Mouse (Mus musculus) hindbrain, embryonic 15.5 days (tissue): ENCODE data around the gene Pex5l. TPM values are rescaled to one million over a fixed set of nuclear protein-coding genes. Genes with fewer than 3 reads are reported as not detected.

ENCODE experiments used
- ATAC-seq: fragments of 200-750 bp; cut with Nextera tagmentation; 2 replicates; pipeline ENCODE4 v1.8.0; 2017; ENCODE audit warnings: low read depth, moderate number of reproducible peaks, moderate TSS enrichment; ENCODE audit not compliant: low FRiP score
- H3K27ac ChIP-seq: fragments of 300-500 bp; sonication (generic); replicated peaks from 2 replicates; pipeline ENCODE4 v1.5.1; 2015; ENCODE audit warnings: mild to moderate bottlenecking, inconsistent platforms
- H3K27me3 ChIP-seq: fragments of 300-500 bp; sonication (generic); 2 replicates; pipeline ENCODE4 v1.6.1; 2015; ENCODE audit warnings: control low read depth, inconsistent platforms
- H3K36me3 ChIP-seq: fragments of 300-500 bp; sonication (generic); 2 replicates; pipeline ENCODE4 v1.6.1; 2015; ENCODE audit warnings: control low read depth, inconsistent platforms
- H3K4me1 ChIP-seq: fragments of 300-500 bp; sonication (generic); replicated peaks from 2 replicates; pipeline ENCODE4 v1.6.1; 2015; ENCODE audit warnings: control low read depth, inconsistent platforms
- H3K4me2 ChIP-seq: fragments of 300-500 bp; sonication (generic); 2 replicates; pipeline ENCODE4 v1.6.1; 2015; ENCODE audit warnings: moderate library complexity, mild to moderate bottlenecking, inconsistent platforms
- H3K4me3 ChIP-seq: fragments of 300-500 bp; sonication (generic); 2 replicates; pipeline ENCODE4 v1.5.1; 2015; ENCODE audit warnings: mild to moderate bottlenecking, inconsistent platforms
- H3K9ac ChIP-seq: fragments of 300-500 bp; sonication (generic); 2 replicates; pipeline ENCODE4 v1.6.1; 2015; ENCODE audit warnings: inconsistent platforms
- H3K9me3 ChIP-seq: fragments of 300-500 bp; sonication (generic); 2 replicates; pipeline ENCODE4 v1.6.1; 2016; ENCODE audit warnings: control low read depth, inconsistent platforms
- WGBS: fragments of 180-500 bp; shearing (Covaris S2); methylation state at CpG from one replicate; pipeline ENCODE4 v1.1.7; 2015; 5-methylcytosine and 5-hydroxymethylcytosine counted together
- polyA plus RNA-seq: library from polyadenylated mRNA; unstranded; fragments of >200 nt; fragmentation: Nextera tagmentation; extraction: Ambion mirVana; gene quantifications from 2 replicates; pipeline ENCODE4 v1.2.1, GENCODE M21; 2015

Pex5l gene
- polyA plus RNA-seq, 1 experiment from 2014 or later, result 3.2 TPM

DNA sequence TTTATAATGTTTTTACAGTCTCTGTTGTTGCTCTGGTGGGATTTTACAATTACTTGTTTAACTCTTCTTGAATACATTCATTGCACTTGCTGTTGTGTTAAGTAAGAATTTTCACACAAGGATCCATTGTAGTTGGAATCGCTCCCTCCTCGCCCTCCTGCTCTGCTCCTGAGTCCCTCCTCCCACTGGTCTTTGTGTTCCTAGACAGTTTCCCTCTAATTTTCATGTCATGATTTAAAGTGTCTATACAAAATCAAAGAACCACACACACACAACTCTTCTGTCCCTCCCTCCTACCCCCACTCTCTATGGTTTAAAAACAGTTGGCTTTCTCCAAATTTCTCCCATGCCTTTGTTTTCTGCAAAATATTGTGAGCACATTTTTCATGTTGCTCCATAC, 81.6 kb downstream of the Pex5l start:
- no peaks in the 10 kb centered on the region for H3K27me3 ChIP-seq
- 38% methylated on average over 2 of the region's 2 CpGs for WGBS
- no peak overlapping the region for H3K27ac ChIP-seq
- H3K9ac ChIP-seq, result no peak overlapping the region
- H3K4me2 ChIP-seq, result no peak overlapping the region
- no peak overlapping the region for H3K4me3 ChIP-seq
- peaks cover 25% of the 10 kb centered on the region for H3K4me1 ChIP-seq
- no peaks in the 10 kb centered on the region for H3K9me3 ChIP-seq
- no peak for ATAC-seq
- no peaks in the 10 kb centered on the region for H3K36me3 ChIP-seq

DNA sequence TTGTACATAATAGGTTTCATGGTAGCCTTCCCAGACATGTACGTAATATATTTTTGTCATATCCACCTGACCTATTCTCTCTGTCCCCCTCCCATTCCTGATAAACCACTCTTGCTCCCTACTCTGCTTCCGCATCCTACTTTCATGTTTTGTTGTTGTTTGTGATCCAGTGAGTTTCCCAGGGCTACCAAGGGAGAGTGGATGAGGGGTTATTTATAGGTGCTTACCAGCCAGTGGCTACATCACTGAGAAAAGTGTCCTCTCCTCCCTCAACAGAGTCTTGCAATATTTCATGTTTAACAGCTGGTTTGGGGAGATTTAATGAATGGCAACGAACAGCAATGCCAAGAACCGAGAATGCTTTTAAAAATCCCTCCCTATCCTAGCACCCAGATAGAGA, 82.0 kb downstream of the Pex5l start:
- Histone ChIP-seq H3K4me2 (no peak overlapping the region), H3K9me3 (no peaks in the 10 kb centered on the region), H3K4me3 (no peak overlapping the region), H3K4me1 (peaks cover 25% of the 10 kb centered on the region), H3K27ac (no peak overlapping the region), H3K9ac (no peak overlapping the region), H3K27me3 (no peaks in the 10 kb centered on the region), H3K36me3 (no peaks in the 10 kb centered on the region)
- WGBS, result 63% methylated on average over 4 of the region's 4 CpGs
- no peak for ATAC-seq

DNA sequence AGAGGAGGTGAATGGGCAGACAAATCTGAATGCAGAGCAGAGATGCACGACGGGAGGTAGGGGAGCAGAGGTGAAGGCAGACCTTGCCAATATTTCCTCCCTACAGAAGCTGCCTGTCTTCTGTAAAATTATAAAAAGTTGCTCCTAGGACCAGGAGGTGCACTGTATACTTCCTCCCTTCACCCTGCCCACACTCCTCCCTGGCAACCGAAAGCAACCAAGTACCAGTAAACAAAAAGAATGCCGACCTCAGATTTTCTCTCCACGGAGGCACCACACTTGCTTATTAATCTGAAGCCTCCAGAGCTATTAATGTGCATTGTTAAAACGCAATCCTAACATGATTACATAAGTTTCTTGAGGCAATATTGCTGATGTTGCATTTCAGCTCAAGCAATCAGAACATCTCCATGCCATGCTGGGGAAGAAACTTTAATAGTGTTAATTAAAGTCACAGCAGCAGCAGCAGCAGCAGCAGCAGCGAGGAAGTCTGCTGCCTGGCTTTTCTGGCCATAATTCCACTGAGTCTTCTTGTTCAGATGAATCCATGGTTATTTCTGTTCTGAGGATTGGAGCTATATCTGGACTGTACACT, 82.6 kb downstream of the Pex5l start:
- peak overlapping the region; percentile 21; the same call in 1 of the 2 replicates for H3K4me2 ChIP-seq

DNA sequence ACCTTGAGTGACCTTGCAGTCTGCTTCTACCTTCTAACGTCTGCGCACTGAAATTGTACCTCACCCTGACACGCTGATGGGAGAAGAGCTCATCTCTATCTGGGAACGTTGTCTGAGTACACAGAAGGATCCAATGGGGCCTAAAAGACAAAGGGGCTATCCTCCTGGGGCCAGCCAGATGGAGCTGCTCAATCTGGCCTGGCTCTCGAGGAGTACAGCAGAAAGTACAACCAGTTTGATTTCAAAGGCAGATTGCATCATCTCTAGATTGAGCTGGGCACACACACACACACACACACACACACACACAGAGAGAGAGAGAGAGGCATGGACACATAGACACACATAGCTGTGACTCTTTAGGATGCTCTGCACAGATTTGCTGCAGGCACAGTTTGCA, 94.7 kb downstream of the Pex5l start:
- 0 out of 2 replicates have a peak overlapping the region, but pooled peaks have one; percentile 32 for H3K27ac ChIP-seq
- 39% methylated on average over 5 of the region's 5 CpGs for WGBS
- ATAC-seq, result peak; percentile 63

More for the DNA sequence above, 82.6 kb downstream of the Pex5l start:
- Histone ChIP-seq H3K4me1 (peaks cover 25% of the 10 kb centered on the region), H3K9me3 (no peaks in the 10 kb centered on the region), H3K9ac (no peak overlapping the region), H3K36me3 (no peaks in the 10 kb centered on the region), H3K27ac (no peak overlapping the region), H3K27me3 (no peaks in the 10 kb centered on the region), H3K4me3 (no peak overlapping the region)
- 24% methylated on average over 7 of the region's 7 CpGs for WGBS
- ATAC-seq, result peak; percentile 57

DNA sequence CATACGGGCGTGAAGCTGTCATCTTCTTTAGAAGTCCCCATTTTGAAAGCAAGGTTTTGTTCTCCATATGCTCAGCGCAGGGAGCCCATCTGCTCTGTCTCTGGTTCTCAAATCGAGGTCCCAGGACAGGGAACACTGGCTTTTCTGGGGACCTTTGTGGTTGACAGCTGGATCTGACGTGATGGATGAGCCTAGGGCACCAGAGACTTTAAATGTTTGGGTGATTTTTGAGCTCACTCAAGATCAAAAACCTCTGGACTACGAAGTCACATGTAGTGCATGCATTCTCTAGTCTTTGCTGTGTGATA, 98.3 kb downstream of the Pex5l start:
- H3K4me3 ChIP-seq, result no peak overlapping the region
- 0 out of 2 replicates have a peak, but pooled peaks cover 3% of the 10 kb centered on the region for H3K4me1 ChIP-seq
- no peaks in the 10 kb centered on the region for H3K27me3 ChIP-seq
- no peaks in the 10 kb centered on the region for H3K9me3 ChIP-seq
- H3K4me2 ChIP-seq, result no peak overlapping the region
- 65% methylated on average over 6 of the region's 6 CpGs for WGBS
- no peaks in the 10 kb centered on the region for H3K36me3 ChIP-seq
- no peak overlapping the region for H3K9ac ChIP-seq
- no peak overlapping the region for H3K27ac ChIP-seq
- no peak for ATAC-seq

More for the DNA sequence above, 94.7 kb downstream of the Pex5l start:
- Histone ChIP-seq H3K4me2 (no peak overlapping the region), H3K4me1 (0 out of 2 replicates have a peak, but pooled peaks cover 3% of the 10 kb centered on the region), H3K4me3 (no peak overlapping the region), H3K36me3 (no peaks in the 10 kb centered on the region), H3K27me3 (no peaks in the 10 kb centered on the region), H3K9ac (no peak overlapping the region), H3K9me3 (no peaks in the 10 kb centered on the region)

DNA sequence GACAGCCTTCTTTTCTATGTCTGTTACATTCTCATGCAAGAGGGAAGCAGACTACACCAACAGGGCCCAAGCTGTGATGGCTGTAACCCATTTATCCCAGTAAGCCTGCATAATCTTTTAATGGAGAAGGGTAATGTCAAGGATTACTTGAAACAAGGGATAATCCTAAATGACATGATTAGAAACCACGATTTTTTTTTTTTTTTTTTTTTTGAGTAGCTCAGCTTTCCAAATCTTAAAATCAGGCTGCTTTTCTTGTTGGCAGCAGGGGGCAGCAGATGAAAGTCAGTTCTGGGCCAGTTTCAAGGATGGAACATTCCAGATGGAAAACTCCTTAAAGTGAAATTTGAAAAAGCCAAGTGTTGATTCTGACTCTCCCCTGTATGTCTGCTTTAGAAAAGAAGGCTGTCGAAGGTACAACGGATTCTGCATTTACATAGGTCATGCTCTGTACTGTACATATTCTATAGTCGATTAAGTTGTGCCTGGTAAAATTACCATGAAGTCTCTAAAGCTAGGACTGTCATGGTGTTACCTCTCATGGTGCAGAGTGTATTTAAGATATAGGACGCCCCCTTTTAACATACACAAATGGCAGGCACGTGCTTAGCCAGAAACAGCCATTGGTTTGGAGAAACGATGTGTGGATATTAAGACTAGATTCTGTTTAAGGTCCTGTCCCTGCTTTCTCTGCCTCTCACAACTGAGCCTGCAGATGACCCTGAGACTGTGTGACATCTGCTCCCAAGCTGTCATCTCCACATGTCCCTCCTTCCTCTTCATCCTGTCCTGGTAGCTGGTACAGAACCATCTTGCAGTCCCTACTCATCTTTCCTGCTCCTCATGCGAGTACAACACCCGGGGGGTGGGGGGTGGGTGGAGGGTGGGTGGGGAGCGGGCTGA, 98.9 kb downstream of the Pex5l start:
- H3K36me3 ChIP-seq, result no peaks in the 10 kb centered on the region
- 61% methylated on average over 10 of the region's 10 CpGs for WGBS
- no peaks in the 10 kb centered on the region for H3K9me3 ChIP-seq
- no peak overlapping the region for H3K4me2 ChIP-seq
- H3K9ac ChIP-seq, result no peak overlapping the region
- 0 out of 2 replicates have a peak, but pooled peaks cover 3% of the 10 kb centered on the region for H3K4me1 ChIP-seq
- no peaks in the 10 kb centered on the region for H3K27me3 ChIP-seq
- ATAC-seq, result peak; percentile 63
- H3K4me3 ChIP-seq, result no peak overlapping the region
- no peak overlapping the region for H3K27ac ChIP-seq

DNA sequence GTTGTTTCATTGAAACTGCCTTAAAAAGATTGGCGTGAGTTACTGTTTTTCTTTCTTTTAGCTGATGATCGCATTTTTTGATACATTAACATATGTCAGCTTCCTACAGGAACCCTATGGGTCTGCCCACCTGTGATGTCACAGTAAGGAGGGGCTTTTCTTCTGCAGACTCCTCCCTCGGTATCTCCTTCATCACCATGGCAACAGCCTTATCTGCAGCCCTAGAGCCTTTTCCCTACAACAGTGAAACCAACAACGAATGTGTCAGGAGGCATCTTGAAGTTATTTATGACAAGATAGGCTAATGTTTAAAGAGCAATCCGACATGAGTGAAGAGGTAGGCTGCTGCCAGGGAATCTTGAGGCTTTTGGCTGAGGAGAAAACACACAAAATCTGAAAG, 118.5 kb downstream of the Pex5l start:
- peak; percentile 79 for ATAC-seq
- Histone ChIP-seq H3K27ac (no peak overlapping the region), H3K9ac (no peak overlapping the region), H3K4me3 (no peak overlapping the region), H3K27me3 (no peaks in the 10 kb centered on the region), H3K9me3 (no peaks in the 10 kb centered on the region), H3K36me3 (no peaks in the 10 kb centered on the region), H3K4me1 (no peaks in the 10 kb centered on the region), H3K4me2 (no peak overlapping the region)
- 56% methylated on average over 5 of the region's 5 CpGs for WGBS

DNA sequence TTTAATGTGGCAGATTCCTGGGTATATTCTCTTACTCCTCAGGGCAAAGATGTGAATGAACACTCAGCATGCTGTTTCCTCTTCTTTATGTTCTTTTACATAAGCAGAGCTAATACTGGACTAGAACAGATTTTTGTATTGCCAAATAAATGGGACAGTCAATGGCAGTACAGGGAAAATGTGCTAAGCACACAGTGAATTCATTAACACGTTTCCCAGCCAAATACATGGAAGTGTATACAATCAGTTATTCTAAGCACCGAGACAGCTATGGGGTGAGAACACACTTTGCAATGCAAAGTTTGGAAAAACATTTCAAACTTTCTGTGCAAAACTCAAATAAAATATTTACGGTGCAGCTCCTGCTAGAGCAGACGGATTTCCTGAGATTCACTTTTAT, 139.1 kb downstream of the Pex5l start:
- no peak overlapping the region for H3K4me3 ChIP-seq
- 79% methylated on average over 4 of the region's 4 CpGs for WGBS

DNA sequence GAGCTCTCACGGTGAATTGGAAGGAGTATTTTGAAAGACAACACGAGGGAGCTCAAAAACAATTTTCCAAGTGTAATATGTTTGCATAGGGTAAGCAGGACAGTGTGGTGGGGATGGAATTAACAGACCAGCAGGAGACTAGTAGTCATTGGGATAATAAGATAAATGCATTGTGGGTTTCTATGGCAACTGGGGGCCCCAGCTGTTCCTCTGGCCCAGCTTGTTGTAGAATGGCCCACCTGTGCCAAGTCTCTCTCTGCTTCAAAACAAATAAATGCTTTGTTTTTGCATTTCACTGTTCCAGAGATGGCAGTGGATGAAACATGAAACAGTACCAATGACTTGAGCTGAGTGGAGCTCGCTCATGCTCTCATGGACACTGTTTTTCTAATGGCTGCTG, 141.3 kb downstream of the Pex5l start:
- Histone ChIP-seq H3K27ac (no peak overlapping the region), H3K27me3 (no peaks in the 10 kb centered on the region), H3K4me3 (no peak overlapping the region), H3K9me3 (no peaks in the 10 kb centered on the region), H3K4me1 (peaks cover 3% of the 10 kb centered on the region; the same call in 1 of the 2 replicates), H3K9ac (no peak overlapping the region), H3K4me2 (no peak overlapping the region), H3K36me3 (no peaks in the 10 kb centered on the region)
- peak; percentile 81 for ATAC-seq
- WGBS, result 50% methylated on average over 3 of the region's 3 CpGs

More for the DNA sequence above, 139.1 kb downstream of the Pex5l start:
- H3K27ac ChIP-seq, result no peak overlapping the region
- no peak overlapping the region for H3K9ac ChIP-seq
- no peak for ATAC-seq
- H3K4me1 ChIP-seq, result peaks cover 3% of the 10 kb centered on the region; the same call in 1 of the 2 replicates
- no peaks in the 10 kb centered on the region for H3K27me3 ChIP-seq
- H3K4me2 ChIP-seq, result no peak overlapping the region
- H3K9me3 ChIP-seq, result no peaks in the 10 kb centered on the region
- H3K36me3 ChIP-seq, result no peaks in the 10 kb centered on the region

DNA sequence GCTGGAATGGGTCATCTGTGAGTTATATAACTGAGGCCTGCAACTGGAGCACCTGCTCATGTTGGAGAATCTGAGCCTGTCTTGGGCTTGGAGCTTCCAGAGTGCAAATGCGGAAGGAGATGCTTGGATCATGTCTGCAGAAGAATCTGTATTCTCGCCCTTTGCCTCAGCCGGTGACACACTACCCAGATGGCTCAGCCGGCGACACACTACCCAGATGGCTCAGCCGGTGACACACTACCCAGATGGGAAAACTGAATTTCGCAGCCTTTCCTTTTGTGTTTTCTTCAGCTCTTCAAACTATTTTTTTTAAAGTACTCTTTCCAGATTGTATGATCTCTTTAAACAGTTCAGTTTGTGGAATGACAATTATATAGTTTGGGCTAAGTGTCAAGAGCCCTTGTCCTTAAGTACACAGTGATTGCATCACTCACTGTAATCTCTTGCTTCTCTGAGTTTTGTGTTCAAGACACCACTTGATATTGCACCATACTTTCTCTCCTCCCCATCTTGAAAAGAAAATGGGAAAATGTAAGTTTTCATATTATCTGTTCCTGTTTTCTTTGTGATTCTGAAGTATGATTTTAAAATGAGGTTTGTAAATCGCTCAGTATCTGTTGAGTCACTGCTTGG, 142.5 kb downstream of the Pex5l start:
- Histone ChIP-seq H3K27ac (no peak overlapping the region), H3K9ac (no peak overlapping the region), H3K4me1 (peaks cover 3% of the 10 kb centered on the region; the same call in 1 of the 2 replicates), H3K9me3 (no peaks in the 10 kb centered on the region), H3K36me3 (no peaks in the 10 kb centered on the region), H3K27me3 (no peaks in the 10 kb centered on the region), H3K4me2 (no peak overlapping the region), H3K4me3 (no peak overlapping the region)
- 84% methylated on average over 8 of the region's 8 CpGs for WGBS
- ATAC-seq, result no peak

DNA sequence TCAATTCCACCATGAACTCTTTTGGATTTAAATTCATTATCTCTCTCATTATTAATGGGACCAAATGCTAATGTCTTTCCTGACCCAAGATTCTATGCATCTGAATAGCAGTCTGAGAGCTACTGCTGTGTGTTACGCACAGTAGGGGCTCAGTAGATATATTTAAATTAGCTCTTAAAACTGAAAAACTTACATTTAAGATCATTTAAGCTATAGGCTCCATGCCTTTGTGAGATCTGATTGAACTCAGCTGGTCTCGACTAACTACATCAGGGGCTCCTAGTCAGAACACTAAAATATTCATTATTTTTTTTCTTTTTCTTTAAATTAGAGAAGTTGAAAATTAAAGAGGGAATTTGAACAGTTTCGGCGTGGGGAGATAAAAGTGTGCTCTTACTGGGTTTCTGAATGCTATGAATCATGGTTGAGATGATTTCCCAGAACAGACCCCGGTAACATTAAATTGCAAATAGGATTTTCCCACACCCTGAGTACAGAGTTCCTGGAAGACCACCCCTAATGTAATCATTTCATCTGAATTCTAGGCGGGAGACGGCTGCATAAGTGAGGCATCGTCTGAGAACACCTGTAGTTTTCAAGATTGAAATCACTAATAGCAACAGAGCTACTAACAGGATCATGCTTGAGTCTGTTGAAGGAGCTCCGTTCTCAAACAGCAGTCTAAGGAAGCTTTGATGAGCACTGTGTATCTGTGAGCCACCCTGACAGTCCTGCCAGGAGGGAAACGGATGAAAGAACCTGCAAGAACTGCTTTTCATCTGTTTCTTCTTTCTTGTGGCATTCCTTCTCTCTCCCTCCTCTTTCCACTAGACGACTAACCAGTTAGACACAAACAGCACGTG, 151.1 kb downstream of the Pex5l start:
- 64% methylated on average over 12 of the region's 12 CpGs for WGBS
- Histone ChIP-seq H3K9ac (no peak overlapping the region), H3K36me3 (no peaks in the 10 kb centered on the region), H3K4me1 (no peaks in the 10 kb centered on the region), H3K27me3 (no peaks in the 10 kb centered on the region), H3K4me3 (no peak overlapping the region), H3K27ac (no peak overlapping the region), H3K9me3 (no peaks in the 10 kb centered on the region), H3K4me2 (no peak overlapping the region)
- ATAC-seq, result peak; percentile 59
